Mouse (Mus musculus) urinary bladder, postnatal 0 days (tissue): ENCODE data around the gene Adamtsl1. TPM values are rescaled to one million over a fixed set of nuclear protein-coding genes. Genes with fewer than 3 reads are reported as not detected.

Experiments used
- polyA plus RNA-seq: library from polyadenylated mRNA; unstranded; fragments of >200 nt; fragmentation: Nextera tagmentation; extraction: Ambion mirVana; gene quantifications from 2 replicates; pipeline ENCODE4 v1.2.1, GENCODE M21; 2015

Adamtsl1 gene
- polyA plus RNA-seq: 27.1 and 28.8 TPM in 2 replicates

GRCm38 (mm10) chr4:85513792-85514191 is at the start of gene Adamtsl1:
Adamtsl1 (plus strand) TSS chr4:85514172.

